Mouse (Mus musculus): ENCODE data around the gene Gls2.
A peak's percentile ranks its signal among the peaks of the same experiment; 100 is the strongest.

Gls2 gene

DNA sequence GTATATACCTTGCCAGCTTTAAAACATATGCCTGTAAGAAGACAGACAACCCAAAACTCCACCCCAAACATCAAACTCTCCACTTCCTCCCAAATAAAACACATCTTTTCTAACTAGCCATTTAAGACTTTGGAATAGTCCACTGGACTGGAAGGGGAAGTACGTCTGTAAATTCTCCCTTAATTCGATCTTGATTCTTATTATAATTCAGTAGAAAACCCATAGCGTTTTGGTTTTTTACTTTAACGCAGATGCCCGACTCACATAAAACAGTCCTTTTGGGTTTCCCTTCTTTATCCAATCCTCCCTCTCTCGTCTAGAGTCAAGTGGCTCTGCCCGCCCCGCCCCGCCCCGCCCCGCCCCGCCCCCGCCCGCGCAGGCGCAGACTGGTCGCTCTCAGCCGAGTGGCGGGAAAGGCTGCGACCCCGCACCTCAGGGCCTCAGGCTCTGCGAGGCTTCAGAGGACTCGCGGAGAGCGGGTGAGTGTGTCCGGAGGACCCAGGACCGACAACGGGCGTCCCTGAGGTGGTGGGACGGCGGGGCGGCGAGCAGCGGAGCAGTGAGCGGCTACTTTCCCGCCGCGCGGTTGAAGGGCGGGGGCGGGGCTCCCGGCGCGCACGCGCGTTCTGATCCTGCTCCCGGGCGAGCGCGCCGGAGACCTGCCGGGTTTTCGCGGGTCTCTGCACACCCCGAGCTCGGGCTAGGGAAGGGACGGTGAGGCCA lies 37.6 kb downstream of the Gls2 start, which contains the start of gene Timeless:
TSS of gene Timeless (plus strand) at position 369 of the 723 bp plus-strand sequence.
- DNase-seq (ENCODE audit: extremely low read depth, low read depth, low spot score): no peak

DNA sequence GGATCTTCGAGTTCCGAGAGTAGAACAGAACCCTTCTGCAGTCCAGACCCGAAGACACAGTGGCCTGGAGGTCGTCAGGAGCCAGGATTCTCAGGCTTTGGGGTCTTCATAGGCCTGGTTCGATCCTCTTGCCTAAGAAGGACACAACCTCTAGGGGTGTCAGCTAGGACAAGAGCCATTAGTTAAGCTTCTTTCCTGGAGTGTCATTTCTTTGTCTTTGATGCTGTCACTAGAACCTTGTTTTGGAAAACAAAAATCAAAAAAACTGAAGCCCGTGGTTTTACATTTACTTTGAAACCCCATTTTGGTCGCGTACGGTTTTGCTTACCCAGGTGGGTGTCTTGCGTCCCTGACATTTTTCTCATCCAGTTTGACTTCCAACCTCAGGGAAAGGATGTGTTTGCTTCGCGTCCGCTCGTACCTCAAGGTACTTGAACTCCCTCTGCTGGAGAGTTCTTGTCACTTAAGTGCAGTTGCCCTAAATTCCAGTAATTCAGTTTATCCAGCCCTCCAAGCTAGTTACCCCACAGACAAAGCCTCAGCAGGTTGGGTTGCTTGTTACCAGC lies 38.2 kb downstream of the Gls2 start:
- no peak for DNase-seq (ENCODE audit: extremely low read depth, low read depth, low spot score)

DNA sequence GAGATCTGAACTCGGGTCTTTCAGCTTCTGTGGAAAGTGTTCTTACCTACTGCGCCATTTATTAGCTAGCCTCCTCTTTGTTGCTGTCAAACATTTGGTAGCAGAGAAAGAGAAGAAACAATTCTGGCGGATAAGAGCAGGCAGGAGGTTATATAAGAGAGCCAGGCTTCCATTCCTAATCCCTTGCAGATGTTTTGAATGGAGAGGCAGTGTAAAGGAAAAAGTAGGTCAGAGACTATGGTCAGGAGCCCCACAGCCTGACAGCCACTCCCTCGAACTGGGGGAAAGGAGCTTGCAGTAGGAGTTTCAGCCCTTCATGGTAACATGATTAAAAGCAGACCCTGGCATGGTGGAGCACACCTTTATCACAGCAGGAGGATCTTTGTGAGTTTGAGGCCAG lies 42.1 kb downstream of the Gls2 start:
- DNase-seq (ENCODE audit: extremely low read depth, low read depth, low spot score): no peak

DNA sequence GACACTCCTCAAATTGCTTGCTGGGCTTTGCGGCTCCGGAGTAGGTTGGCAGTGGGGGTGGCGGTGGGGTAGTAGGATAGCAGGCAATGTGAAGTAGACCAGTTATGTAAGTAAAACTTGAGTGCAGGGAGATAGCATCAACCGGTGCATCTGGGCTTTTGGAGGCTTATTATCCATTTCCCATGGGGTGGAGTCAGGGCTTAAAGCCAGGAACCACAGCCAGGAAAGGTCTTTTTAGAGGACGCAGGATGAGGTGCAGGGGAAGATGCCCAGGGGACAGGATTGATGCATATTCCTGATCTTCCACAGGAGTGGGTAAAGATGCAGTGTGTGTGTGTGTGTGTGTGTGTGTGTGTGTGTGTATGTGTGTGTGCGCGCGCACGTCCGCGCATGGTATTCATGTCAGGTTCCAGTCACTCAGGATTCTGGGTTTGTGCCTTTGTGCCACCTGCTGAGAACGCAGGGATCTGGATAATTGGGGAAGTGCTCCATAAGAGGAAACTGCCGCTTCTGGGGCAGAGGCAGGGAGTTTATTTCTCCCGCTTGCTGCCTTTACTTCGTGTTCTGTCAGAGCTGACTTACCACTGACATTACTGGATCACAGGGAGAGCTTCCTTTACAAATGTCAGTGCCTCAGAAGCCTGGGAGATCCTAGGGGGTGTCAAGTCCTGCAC lies 43.7 kb downstream of the Gls2 start:
- DNase-seq (ENCODE audit: extremely low read depth, low read depth, low spot score): no peak

DNA sequence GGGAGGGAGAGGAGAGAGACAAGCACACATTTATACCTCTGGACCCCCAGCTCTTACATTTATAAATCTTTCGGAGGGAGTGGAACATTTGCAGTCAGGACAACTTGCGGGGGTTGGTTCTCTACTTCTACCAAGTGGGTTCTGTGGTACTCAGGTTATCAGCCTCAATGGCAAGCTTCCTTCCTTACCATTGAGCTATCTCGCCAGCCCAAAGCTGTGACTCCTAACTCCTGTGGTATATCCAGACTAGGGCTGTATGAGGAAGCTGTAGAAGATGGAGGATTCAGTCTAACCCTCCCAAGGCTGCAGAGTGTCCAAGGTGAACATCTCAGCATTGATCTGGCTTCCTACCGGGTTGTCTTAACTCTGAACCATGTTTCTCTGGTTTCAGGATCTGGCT lies 44.9 kb downstream of the Gls2 start:
- no peak for DNase-seq (ENCODE audit: extremely low read depth, low read depth, low spot score)

DNA sequence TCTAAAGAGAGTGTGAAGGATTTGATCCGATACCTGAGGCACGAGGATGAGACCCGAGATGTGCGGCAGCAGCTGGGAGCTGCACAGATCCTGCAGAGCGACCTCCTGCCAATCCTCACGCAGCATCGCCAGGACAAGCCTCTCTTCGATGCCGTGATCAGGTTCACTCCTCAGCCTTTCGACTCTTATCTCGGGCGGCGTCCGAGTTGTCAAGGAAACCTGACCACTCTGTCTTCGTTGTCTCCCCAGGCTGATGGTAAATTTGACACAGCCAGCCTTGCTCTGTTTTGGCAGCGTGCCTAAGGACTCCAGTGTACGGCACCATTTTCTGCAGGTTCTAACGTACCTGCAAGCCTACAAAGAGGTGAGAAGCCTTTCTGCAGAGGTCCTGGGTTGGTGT lies 45.9 kb downstream of the Gls2 start:
- DNase-seq (ENCODE audit: extremely low read depth, low read depth, low spot score): no peak

DNA sequence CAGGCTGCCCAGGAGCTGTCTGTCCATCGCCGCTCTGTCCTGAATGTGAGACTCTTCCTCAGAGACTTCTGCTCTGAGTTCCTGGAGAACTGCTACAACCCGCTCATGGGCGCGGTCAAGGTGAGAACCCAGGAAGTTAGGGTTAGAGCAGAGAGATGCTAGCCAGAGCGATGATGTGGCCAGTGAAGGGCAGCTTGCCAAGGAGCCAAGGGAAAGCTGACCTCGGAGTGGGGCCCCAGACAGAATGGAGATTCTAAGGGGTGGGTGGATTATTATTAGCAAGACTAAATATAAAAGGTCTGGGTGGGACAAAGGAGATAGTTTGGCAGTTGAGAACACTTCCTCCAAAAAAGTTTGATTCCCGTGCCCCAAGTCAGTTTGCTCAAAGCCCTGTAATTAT lies 49.0 kb downstream of the Gls2 start:
- no peak for DNase-seq (ENCODE audit: extremely low read depth, low read depth, low spot score)

DNA sequence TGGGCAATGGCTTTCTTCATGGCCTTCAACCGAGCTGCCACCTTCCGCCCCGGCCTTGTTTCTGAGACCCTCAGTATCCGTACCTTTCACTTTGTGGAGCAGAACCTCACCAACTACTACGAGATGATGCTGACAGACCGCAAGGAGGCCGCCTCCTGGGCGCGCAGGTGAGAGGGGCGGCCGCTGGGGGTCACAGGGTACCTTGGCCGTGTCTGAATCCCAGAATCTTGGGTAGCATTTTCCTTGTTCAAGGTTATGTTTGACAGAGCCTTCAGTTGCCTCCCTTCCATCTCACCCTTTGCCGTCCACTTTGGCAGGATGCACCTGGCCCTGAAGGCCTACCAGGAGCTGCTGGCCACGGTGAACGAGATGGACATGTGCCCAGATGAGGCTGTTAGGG lies 49.9 kb downstream of the Gls2 start:
- no peak for DNase-seq (ENCODE audit: extremely low read depth, low read depth, low spot score)

DNA sequence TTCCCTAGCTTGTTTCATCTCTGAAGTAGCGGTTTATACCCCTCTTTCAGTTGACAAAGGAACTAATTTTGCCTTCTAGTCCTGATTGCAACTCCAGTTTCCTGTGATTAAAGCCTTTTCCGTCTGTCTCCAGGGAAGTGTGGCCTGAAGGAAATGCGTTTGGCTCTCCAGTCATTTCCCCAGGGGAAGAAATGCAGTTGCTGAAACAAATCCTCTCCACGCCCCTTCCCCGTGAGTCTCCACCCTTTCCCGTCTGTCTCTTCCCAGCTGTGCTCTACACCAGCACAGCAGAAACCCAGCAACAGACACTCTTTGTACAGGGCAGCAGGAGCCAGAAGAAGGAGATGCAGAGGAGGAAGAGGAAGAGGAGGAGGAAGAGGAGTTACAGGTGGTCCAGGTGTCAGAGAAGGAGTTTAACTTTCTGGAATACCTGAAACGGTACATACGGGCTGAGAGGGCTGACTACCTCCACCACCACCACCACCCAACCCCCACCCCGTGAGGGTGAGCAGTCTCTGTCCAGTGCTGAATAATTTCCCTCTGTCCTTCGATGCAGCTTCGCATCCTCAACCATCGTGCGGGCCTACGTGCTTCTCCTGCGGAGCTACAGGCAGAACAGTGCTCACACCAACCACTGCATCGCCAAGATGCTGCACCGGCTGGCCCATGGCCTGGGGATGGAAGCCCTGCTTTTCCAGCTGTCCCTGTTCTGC lies 52.9 kb downstream of the Gls2 start:
- DNase-seq (ENCODE audit: extremely low read depth, low read depth, low spot score): no peak

DNA sequence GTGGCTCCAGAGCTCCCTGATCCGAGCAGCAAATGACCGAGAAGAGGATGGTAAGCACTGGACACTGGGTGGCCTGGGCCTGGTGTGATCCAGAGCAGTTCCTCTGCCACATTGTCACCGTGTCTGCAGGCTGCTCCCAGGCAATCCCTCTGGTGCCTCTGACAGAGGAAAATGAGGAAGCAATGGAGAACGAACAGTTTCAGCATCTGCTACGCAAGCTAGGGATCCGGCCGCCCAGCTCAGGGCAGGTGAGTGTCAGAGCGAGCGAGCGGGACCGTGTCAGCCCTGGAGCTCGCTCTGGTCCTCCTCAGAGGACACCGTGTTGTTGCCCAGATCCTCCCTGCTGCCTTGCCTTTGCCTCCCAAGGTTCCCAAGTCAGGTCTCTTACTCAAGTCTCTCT lies 56.3 kb downstream of the Gls2 start:
- DNase-seq (ENCODE audit: extremely low read depth, low read depth, low spot score): no peak

DNA sequence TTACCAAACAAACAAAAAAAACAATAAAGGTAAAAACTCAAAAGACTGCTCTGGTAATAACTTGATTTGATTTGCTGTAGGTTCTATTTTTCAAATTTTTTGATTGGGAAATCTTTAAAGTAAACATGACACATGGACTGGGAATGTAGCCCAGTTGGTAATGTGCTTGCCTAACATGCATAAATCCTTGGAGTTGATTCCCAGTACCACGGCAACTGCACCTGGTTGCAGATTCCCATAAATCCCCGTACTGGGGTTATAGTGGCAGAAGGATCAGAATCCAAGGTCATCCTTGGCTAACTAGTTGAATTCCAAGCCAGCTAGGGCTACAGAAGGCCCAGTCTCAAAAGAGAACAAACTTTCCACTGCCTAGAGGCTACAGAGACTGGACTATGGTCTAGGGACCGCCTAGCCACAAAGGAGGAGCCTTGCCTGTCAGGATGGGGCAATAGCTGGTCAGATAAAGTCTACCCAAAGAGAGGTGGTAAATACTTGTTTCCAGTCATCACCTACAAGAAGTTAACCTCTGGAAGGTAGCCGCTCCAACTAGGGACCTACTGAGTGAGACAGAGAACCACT lies 59.5 kb downstream of the Gls2 start, which contains the start of gene Apon:
TSS of gene Apon (plus strand) at position 420 of the 579 bp plus-strand sequence.
- DNase-seq (ENCODE audit: extremely low read depth, low read depth, low spot score): peak; percentile 74

DNA sequence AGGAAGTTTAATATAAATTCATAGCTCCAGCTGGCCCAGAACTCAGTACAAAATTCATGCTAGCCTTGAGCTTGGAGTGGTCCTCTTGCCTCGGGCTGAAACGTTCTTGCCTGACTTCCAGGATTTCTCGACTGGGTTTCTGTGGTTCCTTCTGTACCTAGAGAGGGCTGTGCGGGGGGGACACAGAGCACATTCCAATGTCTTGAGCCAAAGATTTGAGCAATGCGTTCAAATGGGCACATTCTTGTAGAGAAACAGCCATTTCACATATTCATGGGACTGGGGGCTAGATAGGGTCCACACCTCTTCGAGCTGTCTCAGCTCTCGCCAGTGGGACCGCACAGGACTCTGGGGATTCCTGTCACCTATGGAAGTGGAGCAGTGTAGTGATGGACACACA lies 61.7 kb downstream of the Gls2 start:
- no peak for DNase-seq (ENCODE audit: extremely low read depth, low read depth, low spot score)

DNA sequence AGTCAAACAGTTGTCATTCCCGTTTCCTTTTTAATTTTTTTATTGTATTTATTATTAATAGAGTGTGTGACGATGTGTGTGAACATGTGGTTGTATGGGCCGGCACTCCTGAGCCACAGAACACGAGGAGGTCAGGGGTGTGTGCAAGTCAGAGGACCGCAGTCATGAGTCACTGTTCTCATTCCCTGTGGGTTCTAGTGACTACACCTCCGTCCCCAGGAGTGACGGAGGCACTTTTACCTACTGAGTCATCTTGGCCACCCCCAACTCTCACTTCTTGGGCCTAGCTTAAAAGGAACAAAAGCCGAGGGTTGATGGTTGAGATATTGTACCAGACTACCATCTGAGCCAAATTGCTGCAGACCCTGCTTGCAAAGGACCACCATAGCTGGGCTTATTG lies 62.1 kb downstream of the Gls2 start:
- no peak for DNase-seq (ENCODE audit: extremely low read depth, low read depth, low spot score)

DNA sequence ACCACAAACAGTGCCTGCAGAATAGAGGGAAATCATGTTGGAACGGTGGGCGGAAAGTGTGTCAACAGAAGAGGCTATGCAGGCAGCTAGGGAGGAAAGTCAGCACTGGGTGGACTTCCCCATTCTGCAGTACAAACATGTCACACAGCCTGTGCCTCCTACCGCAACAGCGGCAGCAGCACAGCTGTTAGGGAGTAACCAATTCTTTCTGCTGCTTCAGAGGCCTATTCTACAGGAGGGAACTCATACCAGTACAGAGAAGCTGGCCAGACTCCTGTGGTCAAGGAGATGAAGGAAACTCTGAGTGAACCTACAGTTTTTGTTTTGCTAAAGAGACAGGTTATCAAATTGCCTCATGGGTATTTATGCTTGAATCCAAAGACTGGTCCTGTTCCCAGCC lies 64.7 kb downstream of the Gls2 start:
- DNase-seq (ENCODE audit: extremely low read depth, low read depth, low spot score): no peak

Data from fat pad, adult 2 months (tissue).